Mouse (Mus musculus) lung, postnatal 0 days (tissue): ENCODE measurements around the gene Sinhcaf. TPM values are rescaled to one million over a fixed set of nuclear protein-coding genes. Genes with fewer than 3 reads are reported as not detected.

ENCODE experiments used
- ATAC-seq: fragments of 200-750 bp; cut with Nextera tagmentation; 2 replicates; pipeline ENCODE4 v1.8.0; 2017; ENCODE audit warnings: moderate library complexity
- DNase-seq: peaks from one replicate; pipeline ENCODE4 v3.0.0-alpha.2; 2016; ENCODE audit warnings: low spot score
- H3K27ac ChIP-seq: fragments of 300-500 bp; sonication (generic); 2 replicates; pipeline ENCODE4 v1.5.1; 2014; ENCODE audit warnings: antibody characterized with exemption, mild to moderate bottlenecking, low read length, mixed read lengths
- H3K27me3 ChIP-seq: fragments of 300-500 bp; sonication (generic); replicated peaks from 2 replicates; pipeline ENCODE4 v1.6.1; 2014; ENCODE audit warnings: low read length, mixed read lengths; ENCODE audit not compliant: insufficient read depth
- H3K36me3 ChIP-seq: fragments of 300-500 bp; sonication (generic); 2 replicates; pipeline ENCODE4 v1.6.1; 2014; ENCODE audit warnings: low read length, mixed read lengths; ENCODE audit not compliant: insufficient read depth
- H3K4me1 ChIP-seq: fragments of 300-500 bp; sonication (generic); 2 replicates; pipeline ENCODE4 v1.6.1; 2014; ENCODE audit warnings: antibody characterized with exemption, low read depth, low read length, mixed read lengths; ENCODE audit not compliant: insufficient read depth
- H3K4me2 ChIP-seq: fragments of 300-500 bp; sonication (generic); replicated peaks from 2 replicates; pipeline ENCODE4 v1.6.1; 2014; ENCODE audit warnings: low read depth, mild to moderate bottlenecking, low read length, moderate library complexity, mixed read lengths
- H3K4me3 ChIP-seq: fragments of 300-500 bp; sonication (generic); 2 replicates; pipeline ENCODE4 v1.5.1; 2014; ENCODE audit warnings: low read depth, low read length
- H3K9ac ChIP-seq: fragments of 300-500 bp; sonication (generic); replicated peaks from 2 replicates; pipeline ENCODE4 v1.6.1; 2014; ENCODE audit warnings: low read depth, mild to moderate bottlenecking
- H3K9me3 ChIP-seq: fragments of 300-500 bp; sonication (generic); 2 replicates; pipeline ENCODE4 v1.6.1; 2016; ENCODE audit warnings: low read length, mixed read lengths
- CTCF ChIP-seq: IDR thresholded peaks from 2 replicates; pipeline ENCODE4 v1.5.1; 2016; ENCODE audit warnings: antibody characterized with exemption, mild to moderate bottlenecking
- EP300 ChIP-seq: IDR thresholded peaks from 2 replicates; pipeline ENCODE4 v1.6.1; 2016; ENCODE audit warnings: antibody characterized with exemption, mild to moderate bottlenecking, control low read depth
- WGBS: fragments of 180-500 bp; shearing (Covaris S2); extraction: QIAGEN DNeasy Blood & Tissue Kit; methylation state at CpG from one replicate; pipeline ENCODE4 v1.1.7; 2014; 5-methylcytosine and 5-hydroxymethylcytosine counted together
- polyA plus RNA-seq: library from polyadenylated mRNA; unstranded; fragments of >200 nt; fragmentation: Nextera tagmentation; extraction: Ambion mirVana; gene quantifications from 2 replicates; pipeline ENCODE4 v1.2.1, GENCODE M21; 2015

The Sinhcaf gene
- polyA plus RNA-seq, 1 experiment from 2014 or later, result 46.3 TPM

DNA sequence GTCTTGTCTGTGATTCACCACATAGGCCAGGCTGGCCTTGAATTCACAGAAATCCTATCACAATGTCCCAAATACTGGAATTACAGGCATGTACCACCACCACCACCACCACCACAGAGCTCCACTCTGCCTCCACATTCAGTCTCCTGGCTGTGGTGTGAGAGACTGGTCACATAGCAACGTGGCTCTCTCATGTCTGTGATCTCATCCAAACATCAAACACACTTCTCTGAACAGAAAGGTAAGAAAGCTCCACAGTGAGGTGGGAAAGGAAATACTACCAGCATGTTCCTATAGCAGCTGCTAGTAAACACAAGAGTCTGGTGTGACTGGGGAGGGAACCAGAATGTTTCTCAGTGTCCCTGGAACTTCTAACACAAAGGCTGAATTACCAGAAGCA is 15.0 kb upstream of the Sinhcaf start:
- peak; percentile 77 for ATAC-seq
- TF ChIP-seq EP300, result no peak
- no peak for TF ChIP-seq CTCF
- Histone ChIP-seq H3K4me2 (no peak overlapping the region), H3K9me3 (no peaks in the 10 kb centered on the region), H3K9ac (no peak overlapping the region), H3K4me3 (no peak overlapping the region), H3K36me3 (no peaks in the 10 kb centered on the region), H3K4me1 (no peaks in the 10 kb centered on the region), H3K27me3 (no peaks in the 10 kb centered on the region), H3K27ac (no peak overlapping the region)
- 4% methylated on average over 1 of the region's 1 CpGs for WGBS
- DNase-seq, result peak; percentile 53

DNA sequence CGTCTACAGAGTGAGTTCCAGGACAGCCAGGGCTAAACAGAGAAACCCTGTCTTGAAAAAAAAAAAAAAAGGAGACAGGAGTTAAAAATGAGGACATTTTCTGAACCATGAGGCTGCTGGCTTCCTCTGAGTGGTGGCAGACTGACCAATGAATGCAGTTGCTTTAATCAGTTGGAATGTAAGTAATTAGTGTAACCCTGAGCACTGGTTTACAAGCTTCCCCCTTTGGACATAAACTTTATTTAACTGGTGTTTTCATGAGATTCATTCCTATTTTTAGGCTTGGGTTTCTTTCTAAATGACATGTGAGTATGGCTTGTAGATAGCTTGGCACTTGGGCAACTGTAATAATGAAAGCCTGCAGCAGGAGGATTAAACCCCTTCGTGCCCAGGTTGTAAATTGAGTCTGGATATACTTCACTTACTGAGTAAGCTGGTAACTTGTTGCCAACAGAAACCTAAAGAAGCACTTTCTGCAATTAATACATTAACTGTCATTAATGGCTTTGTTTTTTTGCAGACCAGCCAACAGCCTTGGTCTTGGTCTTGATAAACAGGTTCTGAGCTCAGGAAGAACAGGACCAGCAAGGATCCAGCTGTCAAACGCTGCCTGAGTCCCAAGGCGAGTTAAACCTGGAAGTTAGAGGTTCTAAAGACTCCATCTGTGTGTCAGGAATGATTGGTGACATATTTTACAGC is 13.4 kb upstream of the Sinhcaf start:
- DNase-seq (no peak), ATAC-seq (no peak)
- no peak overlapping the region for H3K27ac ChIP-seq
- no peak overlapping the region for H3K9ac ChIP-seq
- TF ChIP-seq CTCF (no peak), EP300 (no peak)
- H3K4me2 ChIP-seq, result no peak overlapping the region
- no peaks in the 10 kb centered on the region for H3K4me1 ChIP-seq
- H3K36me3 ChIP-seq, result no peaks in the 10 kb centered on the region
- no peaks in the 10 kb centered on the region for H3K27me3 ChIP-seq
- H3K4me3 ChIP-seq, result no peak overlapping the region
- H3K9me3 ChIP-seq, result no peaks in the 10 kb centered on the region
- WGBS, result 54% methylated on average over 4 of the region's 4 CpGs

DNA sequence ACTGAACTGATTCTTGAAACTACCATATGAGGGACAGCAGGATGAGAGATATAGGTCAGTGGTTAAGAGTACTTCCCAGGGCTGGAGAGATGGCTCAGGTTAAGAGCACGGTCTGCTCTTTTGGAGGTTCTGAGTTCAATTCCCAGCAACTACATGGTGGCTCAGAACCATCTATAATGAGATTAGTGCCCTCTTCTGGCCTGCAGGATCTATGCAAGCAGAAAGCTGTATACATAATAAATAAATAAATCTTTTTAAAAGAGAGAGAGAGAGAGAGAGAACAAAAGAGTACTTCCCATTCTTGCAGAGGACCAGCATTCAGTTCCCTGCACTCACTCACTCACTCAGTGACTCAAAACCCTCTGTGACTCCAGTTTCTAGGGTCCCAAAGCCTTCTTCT is 12.4 kb upstream of the Sinhcaf start:
- H3K9me3 ChIP-seq, result no peaks in the 10 kb centered on the region
- no peak overlapping the region for H3K27ac ChIP-seq
- H3K27me3 ChIP-seq, result no peaks in the 10 kb centered on the region
- no peak overlapping the region for H3K4me2 ChIP-seq
- no peaks in the 10 kb centered on the region for H3K36me3 ChIP-seq
- no peak for ATAC-seq
- 88% methylated on average over 1 of the region's 1 CpGs for WGBS
- TF ChIP-seq EP300 (no peak), CTCF (peak; percentile 31; the same call in 1 of the 2 replicates)
- no peak overlapping the region for H3K9ac ChIP-seq
- H3K4me1 ChIP-seq, result no peaks in the 10 kb centered on the region
- peak; percentile 12 for DNase-seq
- H3K4me3 ChIP-seq, result no peak overlapping the region

DNA sequence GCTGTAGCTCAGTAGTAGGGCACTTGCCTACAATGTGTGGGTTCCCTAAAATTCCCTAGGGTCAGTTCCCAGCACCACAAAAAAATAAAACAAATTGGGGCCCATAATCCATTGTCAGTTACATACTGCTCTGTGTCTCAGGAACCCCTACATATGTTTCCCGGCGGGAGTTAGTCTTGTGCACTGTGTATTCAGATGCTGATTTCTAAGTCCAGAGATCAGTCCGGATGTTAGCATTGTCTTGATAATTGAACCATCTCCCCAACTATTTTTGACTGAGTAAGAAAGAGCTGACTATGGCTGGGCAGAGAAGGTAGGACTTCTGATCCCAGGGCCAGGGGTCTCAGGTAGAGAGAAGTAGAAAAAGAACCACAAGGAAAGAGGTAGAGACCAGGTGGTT is 10.8 kb upstream of the Sinhcaf start:
- no peaks in the 10 kb centered on the region for H3K9me3 ChIP-seq
- H3K27me3 ChIP-seq, result no peaks in the 10 kb centered on the region
- ATAC-seq, result no peak
- no peaks in the 10 kb centered on the region for H3K36me3 ChIP-seq
- 89% methylated on average over 3 of the region's 3 CpGs for WGBS
- H3K4me2 ChIP-seq, result no peak overlapping the region
- no peak overlapping the region for H3K9ac ChIP-seq
- no peak for DNase-seq
- no peak overlapping the region for H3K4me3 ChIP-seq
- TF ChIP-seq EP300 (no peak), CTCF (no peak)
- no peaks in the 10 kb centered on the region for H3K4me1 ChIP-seq
- H3K27ac ChIP-seq, result no peak overlapping the region

DNA sequence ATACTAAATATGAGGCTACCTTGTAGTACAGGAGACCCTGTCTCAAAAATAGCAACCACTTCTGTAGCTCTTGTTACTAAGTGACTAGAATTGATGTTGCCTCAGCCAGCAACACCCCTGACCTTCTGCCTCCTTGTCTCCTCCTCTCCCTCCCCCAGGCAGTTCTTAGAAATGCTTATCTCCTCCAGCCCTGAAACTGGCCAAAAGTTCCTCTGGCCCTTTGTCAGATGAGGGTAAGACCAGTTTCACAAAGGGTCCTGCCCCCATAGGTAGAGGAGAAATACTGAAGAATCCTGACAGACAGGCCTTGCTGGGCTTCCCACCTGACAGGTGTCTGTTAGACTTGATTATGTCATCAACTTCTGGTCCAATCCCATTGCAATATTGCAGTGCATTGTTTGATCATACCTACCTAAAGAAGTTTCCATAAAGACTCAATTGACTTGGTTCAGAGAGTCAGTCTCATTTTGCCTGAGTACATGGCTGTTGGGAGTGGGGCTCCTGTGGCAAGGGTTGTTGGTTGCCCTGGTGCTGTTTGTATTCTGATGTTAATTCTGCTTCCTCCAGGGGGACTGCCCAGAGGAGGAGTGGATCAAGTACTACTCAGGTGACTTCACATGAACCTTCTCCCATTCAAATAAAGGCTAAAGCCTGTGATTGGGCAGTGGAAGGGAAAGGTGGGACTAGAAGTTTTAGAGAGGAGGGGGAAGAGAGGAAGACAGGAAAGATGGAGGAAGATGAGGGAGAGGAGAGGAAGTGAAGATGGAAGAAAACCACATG is 9.6 kb upstream of the Sinhcaf start:
- H3K4me2 ChIP-seq, result no peak overlapping the region
- no peak overlapping the region for H3K4me3 ChIP-seq
- H3K36me3 ChIP-seq, result no peaks in the 10 kb centered on the region
- H3K9ac ChIP-seq, result no peak overlapping the region
- no peaks in the 10 kb centered on the region for H3K9me3 ChIP-seq
- H3K27ac ChIP-seq, result no peak overlapping the region
- ATAC-seq (no peak), DNase-seq (no peak)
- no peak for TF ChIP-seq CTCF
- TF ChIP-seq EP300, result no peak
- H3K27me3 ChIP-seq, result no peaks in the 10 kb centered on the region
- no peaks in the 10 kb centered on the region for H3K4me1 ChIP-seq

DNA sequence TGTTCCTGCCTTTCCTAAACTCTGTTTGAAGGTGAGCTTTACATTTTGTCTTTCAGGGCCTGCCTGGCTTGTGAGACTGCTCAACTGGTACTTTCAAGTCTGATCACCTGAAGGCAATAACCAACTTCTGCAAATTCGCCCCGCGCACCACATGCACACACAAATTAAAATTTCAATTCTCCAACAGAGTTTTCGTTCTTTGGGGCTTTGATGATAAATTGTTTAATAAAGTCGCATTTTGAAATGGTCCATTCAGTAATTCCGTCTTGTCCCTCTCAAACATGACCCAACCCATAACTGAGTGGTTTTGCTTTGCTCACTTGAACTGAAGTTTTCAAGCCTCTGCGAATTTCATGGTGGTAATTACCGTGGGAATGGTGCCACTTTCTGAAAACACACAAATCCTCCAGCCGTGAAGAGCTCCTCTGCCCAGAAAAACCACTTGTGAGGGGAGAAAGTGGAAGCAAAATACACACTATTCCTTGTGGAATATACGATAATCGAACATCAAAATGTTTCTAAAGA is 676 bp upstream of the Sinhcaf start:
- TF ChIP-seq CTCF (no peak), EP300 (no peak)
- WGBS, result 28% methylated on average over 11 of the region's 11 CpGs
- no peaks in the 10 kb centered on the region for H3K36me3 ChIP-seq
- H3K9ac ChIP-seq, result no peak overlapping the region; the same call in 1 of the 2 replicates
- H3K27ac ChIP-seq, result peak overlapping the region; percentile 80
- H3K4me1 ChIP-seq, result no peaks in the 10 kb centered on the region
- peak; percentile 51 for DNase-seq
- H3K9me3 ChIP-seq, result no peaks in the 10 kb centered on the region
- H3K27me3 ChIP-seq, result no peaks in the 10 kb centered on the region
- H3K4me3 ChIP-seq, result peak overlapping the region; percentile 73
- peak; percentile 1; the same call in 1 of the 2 replicates for ATAC-seq
- H3K4me2 ChIP-seq, result peak overlapping the region; percentile 98
